8 mouse cellular contexts compared by ENCODE assay signal in genomic region chr2:158539433-158540305, GRCm38 (mm10). TPM values are rescaled to one million over a fixed set of nuclear protein-coding genes. Genes with fewer than 3 reads are reported as not detected.
DNase-seq lines count a peak whose midpoint lies in the region; ATAC-seq and TF ChIP-seq lines count a peak whose summit lies in the region.

No protein-coding gene starts in this region.

- no peak for ATAC-seq in kidney, embryonic 15.5 days (replicated peaks; ENCODE audit: low FRiP score)
- no peak for ATAC-seq in embryonic facial prominence, embryonic 12.5 days (ENCODE audit: insufficient number of reproducible peaks, insufficient read depth, low FRiP score, low TSS enrichment)
- no peak; the same call in 1 of the 2 replicates for ATAC-seq in limb, embryonic 11.5 days (ENCODE audit: insufficient number of reproducible peaks, low FRiP score, low TSS enrichment, low read depth)
- ATAC-seq in neural tube, embryonic 14.5 days (ENCODE audit: low read depth) = peak; percentile 49; the same call in 1 of the 2 replicates

- no peak for DNase-seq in kidney, adult 2 months
- DNase-seq in limb, embryonic 11.5 days (ENCODE audit: low spot score) = peak; percentile 65
- no peak for DNase-seq in gastrocnemius, postnatal 25 days
- DNase-seq in gastrocnemius, adult 8-10 months (ENCODE audit: low spot score in 2 of 2) = no peak
- DNase-seq in right cerebral cortex, postnatal 36 days (ENCODE audit: low spot score in 2 of 2) = no peak

- peak overlapping the region; percentile 47 for H3K4me2 ChIP-seq in kidney, embryonic 15.5 days
- H3K4me2 ChIP-seq in embryonic facial prominence, embryonic 12.5 days (replicated peaks) = peak overlapping the region; percentile 36
- H3K4me2 ChIP-seq in limb, embryonic 11.5 days (ENCODE audit: low read depth, severe bottlenecking) = peak overlapping the region; percentile 34; the same call in 1 of the 2 replicates
- H3K4me2 ChIP-seq in neural tube, embryonic 14.5 days (ENCODE audit: low read depth, low read length) = peak overlapping the region; percentile 29

- H3K27ac ChIP-seq in kidney, embryonic 15.5 days = no peak overlapping the region
- no peak overlapping the region for H3K27ac ChIP-seq in kidney, adult 2 months (ENCODE audit: insufficient read depth, low read depth, low read length)
- no peak overlapping the region for H3K27ac ChIP-seq in embryonic facial prominence, embryonic 12.5 days
- no peak overlapping the region for H3K27ac ChIP-seq in limb, embryonic 11.5 days (replicated peaks; ENCODE audit: low read depth, low read length)
- H3K27ac ChIP-seq in neural tube, embryonic 14.5 days (ENCODE audit: low read depth, low read length) = no peak overlapping the region; the same call in 1 of the 2 replicates

- no peaks in the 10 kb centered on the region for H3K36me3 ChIP-seq in kidney, embryonic 15.5 days
- H3K36me3 ChIP-seq in kidney, adult 2 months (ENCODE audit: control insufficient read depth, insufficient read depth, low read length) = no peaks in the 10 kb centered on the region
- no peaks in the 10 kb centered on the region for H3K36me3 ChIP-seq in embryonic facial prominence, embryonic 12.5 days
- no peaks in the 10 kb centered on the region for H3K36me3 ChIP-seq in limb, embryonic 11.5 days (ENCODE audit: control insufficient read depth, insufficient read depth, low read length)
- H3K36me3 ChIP-seq in neural tube, embryonic 14.5 days (ENCODE audit: control insufficient read depth, insufficient read depth, low read length) = no peaks in the 10 kb centered on the region

- 0 out of 2 replicates have a peak, but pooled peaks cover under 1% of the 10 kb centered on the region for H3K27me3 ChIP-seq in kidney, embryonic 15.5 days
- H3K27me3 ChIP-seq in kidney, adult 2 months (replicated peaks; ENCODE audit: control insufficient read depth, insufficient read depth, low read length) = no peaks in the 10 kb centered on the region
- peaks cover 4% of the 10 kb centered on the region; the same call in 1 of the 2 replicates for H3K27me3 ChIP-seq in embryonic facial prominence, embryonic 12.5 days
- no peaks in the 10 kb centered on the region for H3K27me3 ChIP-seq in limb, embryonic 11.5 days (ENCODE audit: control insufficient read depth, insufficient read depth, low read length)
- H3K27me3 ChIP-seq in neural tube, embryonic 14.5 days (ENCODE audit: control insufficient read depth, insufficient read depth, low read length) = no peaks in the 10 kb centered on the region

- TF ChIP-seq CTCF in kidney, adult 2 months (conservative IDR thresholded peaks at IDR 0.05; ENCODE audit: insufficient read depth, insufficient read length, low read depth, low read length) = no peak

- no peak overlapping the region for H3K9ac ChIP-seq in kidney, embryonic 15.5 days
- no peak overlapping the region for H3K9ac ChIP-seq in embryonic facial prominence, embryonic 12.5 days
- 0 out of 2 replicates have a peak overlapping the region, but pooled peaks have one; percentile 12 for H3K9ac ChIP-seq in limb, embryonic 11.5 days (ENCODE audit: low read length)
- H3K9ac ChIP-seq in neural tube, embryonic 14.5 days (replicated peaks; ENCODE audit: low read depth, low read length) = peak overlapping the region; percentile 21; the same call in 1 of the 2 replicates

- no peak overlapping the region for H3K4me3 ChIP-seq in kidney, embryonic 15.5 days (replicated peaks)
- H3K4me3 ChIP-seq in kidney, adult 2 months (ENCODE audit: insufficient read depth, low read depth, low read length) = no peak overlapping the region
- 0 out of 2 replicates have a peak overlapping the region, but pooled peaks have one; percentile 15 for H3K4me3 ChIP-seq in embryonic facial prominence, embryonic 12.5 days
- no peak overlapping the region for H3K4me3 ChIP-seq in limb, embryonic 11.5 days (ENCODE audit: low read depth, low read length)
- 0 out of 2 replicates have a peak overlapping the region, but pooled peaks have one; percentile 1 for H3K4me3 ChIP-seq in neural tube, embryonic 14.5 days (ENCODE audit: low read depth, low read length)

- TF ChIP-seq POLR2A in kidney, adult 2 months (IDR thresholded peaks at IDR 0.05; ENCODE audit: low read depth, low read length) = no peak

- H3K4me1 ChIP-seq in kidney, embryonic 15.5 days = no peaks in the 10 kb centered on the region
- H3K4me1 ChIP-seq in kidney, adult 2 months (ENCODE audit: control insufficient read depth, insufficient read depth, low read length) = no peaks in the 10 kb centered on the region
- no peaks in the 10 kb centered on the region for H3K4me1 ChIP-seq in embryonic facial prominence, embryonic 12.5 days
- no peaks in the 10 kb centered on the region for H3K4me1 ChIP-seq in limb, embryonic 11.5 days (ENCODE audit: control insufficient read depth, insufficient read depth, low read length)
- no peaks in the 10 kb centered on the region for H3K4me1 ChIP-seq in neural tube, embryonic 14.5 days (ENCODE audit: control insufficient read depth, insufficient read depth, low read length)

- 57% methylated on average over 24 of the region's 24 CpGs for WGBS in kidney, embryonic 15.5 days
- 58% methylated on average over 24 of the region's 24 CpGs for WGBS in kidney, adult 2 months
- 57% methylated on average over 24 of the region's 24 CpGs for WGBS in embryonic facial prominence, embryonic 12.5 days
- 46% methylated on average over 24 of the region's 24 CpGs for WGBS in limb, embryonic 11.5 days
- WGBS in neural tube, embryonic 14.5 days = 52% methylated on average over 24 of the region's 24 CpGs

- H3K9me3 ChIP-seq in kidney, embryonic 15.5 days (replicated peaks) = no peaks in the 10 kb centered on the region
- no peaks in the 10 kb centered on the region for H3K9me3 ChIP-seq in embryonic facial prominence, embryonic 12.5 days
- no peaks in the 10 kb centered on the region for H3K9me3 ChIP-seq in limb, embryonic 11.5 days (ENCODE audit: control insufficient read depth, low read length)
- no peaks in the 10 kb centered on the region for H3K9me3 ChIP-seq in neural tube, embryonic 14.5 days (ENCODE audit: control insufficient read depth, low read length)

RNA-seq across cellular contexts. Expression of gene Arhgap40, which starts 27.1 kb away (rescaled TPM):
- 0.27 and 0.41 TPM in 2 replicates for polyA plus RNA-seq in kidney, embryonic 15.5 days (2015; fragmentation: Nextera tagmentation; extraction: Ambion mirVana)
- polyA plus RNA-seq in kidney, adult 2 months (2012; rRNA removed) = 0.24 and 0.30 TPM in 2 replicates
- polyA plus RNA-seq in embryonic facial prominence, embryonic 12.5 days (2016; fragmentation: Nextera tagmentation; extraction: Ambion mirVana) = 0.18 and 0.26 TPM in 2 replicates
- not detected in 2 replicates for polyA plus RNA-seq in limb, embryonic 11.5 days (2014; fragmentation: Nextera tagmentation; extraction: Ambion mirVana)
- 0.91 and 1.4 TPM in 2 replicates for polyA plus RNA-seq in neural tube, embryonic 14.5 days (2014; fragmentation: Nextera tagmentation; extraction: Ambion mirVana)
- total RNA-seq in gastrocnemius, postnatal 25 days (2021) = not detected
- total RNA-seq in gastrocnemius, adult 8-10 months (2022) = not detected

RNA-seq across cellular contexts. Expression of gene Adig, which starts 37.3 kb away (rescaled TPM):
- polyA plus RNA-seq in kidney, embryonic 15.5 days (2015; fragmentation: Nextera tagmentation; extraction: Ambion mirVana) = not detected in 2 replicates
- 26.8 and 35.2 TPM in 2 replicates for polyA plus RNA-seq in kidney, adult 2 months (2012; rRNA removed)
- polyA plus RNA-seq in embryonic facial prominence, embryonic 12.5 days (2016; fragmentation: Nextera tagmentation; extraction: Ambion mirVana) = not detected in 2 replicates
- 0.35 TPM in 1 of 2 replicates, not detected in the other for polyA plus RNA-seq in limb, embryonic 11.5 days (2014; fragmentation: Nextera tagmentation; extraction: Ambion mirVana)
- not detected in 2 replicates for polyA plus RNA-seq in neural tube, embryonic 14.5 days (2014; fragmentation: Nextera tagmentation; extraction: Ambion mirVana)
- 1 to 10 TPM; 1.6 to 7.0 TPM for total RNA-seq in gastrocnemius, postnatal 25 days (2021)
- total RNA-seq in gastrocnemius, adult 8-10 months (2022) = 1 to 10 TPM in 3 of 4 experiments, under 1 TPM in 1; 0.70 to 7.2 (median 6.0) TPM

Comparison
In these comparisons a context has a peak if more than half of its experiments do, and no peak if none do; other contexts are left out.
1. RNA of gene Adig, which starts 37.3 kb away (polyA plus RNA-seq): 26.8 to 35.2 TPM in kidney, adult 2 months; 0.35 TPM in limb, embryonic 11.5 days, not detected in embryonic facial prominence, embryonic 12.5 days, not detected in kidney, embryonic 15.5 days and not detected in neural tube, embryonic 14.5 days; every median in the first group is over 10 times any median in the second.
2. H3K4me3 ChIP-seq: peak in embryonic facial prominence, embryonic 12.5 days (single experiment) and neural tube, embryonic 14.5 days (single experiment); none in kidney, embryonic 15.5 days (single experiment), kidney, adult 2 months (single experiment) and limb, embryonic 11.5 days (single experiment).
3. H3K9ac ChIP-seq: peak in limb, embryonic 11.5 days (single experiment) and neural tube, embryonic 14.5 days (single experiment); none in kidney, embryonic 15.5 days (single experiment) and embryonic facial prominence, embryonic 12.5 days (single experiment).
4. Peak in every context shown above with its lines, with median percentiles within 50 percentile points of each other: H3K4me2 ChIP-seq.